Mouse (Mus musculus) layer of hippocampus, adult 18-20 months (tissue): Measurements from ENCODE around the gene Nacad. TPM values are rescaled to one million over a fixed set of nuclear protein-coding genes. Genes with fewer than 3 reads are reported as not detected.
"Not testable (repeated sequence)": the region's sequence is repeated elsewhere in the genome, so short reads cannot be mapped to it uniquely, and the experiment has no call there.

Experiments used
- DNase-seq, 2 experiments: peaks; one replicate each; pipeline ENCODE4 v3.0.0; 2022; ENCODE audit warnings: low spot score in 2 of 2
- long read RNA-seq: library from polyadenylated mRNA; stranded (forward); transcript quantifications from one replicate; pipeline ENCODE4 v2.0.0, GENCODE M21; 2021
- total RNA-seq, 2 experiments: library from RNA; stranded (reverse); gene quantifications; 2 replicates each; pipeline ENCODE4 v1.2.3; 2021

Nacad gene
- 10 to 100 TPM; 37.5 to 38.6 TPM for total RNA-seq
- long read RNA-seq, full-length matches to known transcripts: 21 of 49 reads
- long read RNA-seq, partial matches to known transcripts: 19 of 49 reads
- long read RNA-seq, other reads (novel, unspliced or antisense): 9 of 49 reads

DNA sequence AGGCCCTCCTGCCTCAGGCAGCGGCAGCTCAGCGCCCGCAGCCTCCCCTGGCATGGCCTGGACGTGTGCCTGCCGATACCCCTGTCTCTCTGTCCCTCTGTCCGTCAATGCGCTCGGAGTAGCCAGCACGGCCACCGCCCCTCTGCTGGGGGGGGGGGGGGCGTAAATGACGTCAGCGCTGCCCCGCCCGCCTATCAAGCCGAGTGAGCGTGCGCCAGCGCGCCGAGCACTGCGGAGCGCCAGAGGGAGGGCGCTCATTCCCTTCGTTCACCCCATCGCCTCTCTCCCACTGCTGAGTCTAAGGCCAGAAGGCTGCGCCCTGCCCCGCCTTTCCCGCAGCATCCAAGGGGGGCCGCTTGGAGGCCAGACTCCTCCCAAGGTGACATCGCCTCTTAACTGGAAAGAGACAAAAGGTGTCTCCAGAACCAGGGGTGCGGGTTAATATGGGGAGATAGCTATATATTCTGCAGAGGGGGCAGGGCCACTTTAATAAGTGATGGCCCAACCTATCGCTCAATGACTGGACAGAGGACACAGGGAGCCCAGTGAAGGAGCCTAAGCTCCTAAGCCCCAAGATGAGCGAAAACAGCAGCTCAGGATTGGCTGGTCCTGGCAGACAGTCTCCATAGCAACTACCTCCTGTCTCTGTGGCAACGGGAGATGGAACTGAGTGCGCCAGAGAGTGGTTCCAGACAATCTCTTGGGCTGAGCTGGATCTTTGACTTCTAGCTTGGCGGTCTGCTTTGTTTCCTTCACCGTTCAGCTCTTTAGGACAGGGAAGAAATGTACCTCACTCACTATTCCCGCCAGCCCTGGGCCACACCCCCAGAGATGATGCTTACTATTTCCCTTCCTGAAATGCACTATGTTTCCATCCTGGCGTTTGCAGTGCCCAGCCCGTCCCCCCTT lies at the start of gene Nacad:
Gene Nacad, minus strand, starts transcription at position 563 of the 909 bp plus-strand sequence.
- peak; percentile 83 to 92 for DNase-seq

DNA sequence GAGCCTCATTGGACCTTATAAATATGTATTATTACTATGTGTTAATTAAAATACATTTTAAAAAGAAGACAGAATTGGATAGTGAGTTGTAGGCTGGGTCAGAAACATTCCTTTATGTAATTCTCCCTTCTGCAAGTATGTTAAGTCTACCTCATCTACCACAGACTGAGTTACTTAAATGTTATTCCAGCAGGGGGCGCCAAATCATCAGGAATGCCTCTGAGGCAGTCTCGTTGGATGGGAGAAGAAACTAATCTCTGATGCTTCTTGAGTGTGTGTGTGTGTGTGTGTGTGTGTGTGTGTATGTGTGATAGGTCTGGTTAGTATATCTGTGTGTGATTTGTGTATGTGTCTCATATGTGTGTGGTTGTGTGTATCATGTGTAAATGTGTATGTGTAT lies 49.0 kb upstream of the Nacad start:
- peak; percentile 69 to 93 for DNase-seq

- not testable (repeated sequence) for DNase-seq
These were observed 47.1 kb upstream of the Nacad start for GRCm38 (mm10) chr11:6652978-6653377.

DNA sequence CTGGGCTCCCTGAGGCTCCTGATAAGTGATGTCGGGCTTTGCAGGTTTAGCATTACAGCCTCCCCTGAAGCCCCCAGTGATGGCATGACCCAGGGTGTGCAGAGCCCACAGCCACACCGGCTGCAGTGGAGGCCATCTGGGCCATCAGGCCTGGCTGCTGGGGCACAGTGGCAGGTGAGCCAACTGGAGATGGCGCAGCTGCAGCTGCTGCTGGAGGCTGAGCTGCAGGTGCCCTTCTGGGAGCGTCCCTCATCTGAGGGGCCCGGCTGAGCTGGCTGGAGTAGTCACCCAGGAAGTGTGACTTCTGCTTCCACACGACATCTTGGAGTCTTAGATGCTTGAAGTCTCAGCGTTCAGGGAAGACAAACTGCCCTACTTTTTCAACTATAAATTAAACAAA lies 44.7 kb upstream of the Nacad start:
- no peak for DNase-seq

- DNase-seq: no peak
These were observed 42.2 kb upstream of the Nacad start for GRCm38 (mm10) chr11:6647831-6648724.

- DNase-seq: no peak
These were observed 38.7 kb upstream of the Nacad start for GRCm38 (mm10) chr11:6644566-6644965.

DNA sequence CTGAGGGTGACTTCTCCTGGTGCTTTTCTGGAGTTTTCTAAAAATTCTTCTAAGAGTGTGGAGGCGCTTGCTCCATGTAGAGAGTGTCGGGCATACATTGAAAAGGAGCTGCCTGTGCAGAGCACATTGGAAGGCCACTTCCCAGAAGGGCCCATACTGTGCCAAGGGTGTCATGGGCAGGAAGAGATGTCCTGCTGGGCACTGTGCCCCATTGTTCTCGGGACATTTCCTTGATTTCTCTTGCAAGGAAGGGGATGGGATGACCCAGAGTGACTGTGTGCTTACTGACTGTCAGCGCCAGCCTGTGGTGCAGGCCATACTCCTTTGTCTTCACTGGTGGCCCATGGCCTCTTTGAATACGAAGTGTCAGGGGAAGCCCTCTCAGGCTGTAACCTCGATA lies 33.2 kb upstream of the Nacad start:
- DNase-seq: no peak

- no peak for DNase-seq
These were observed 32.7 kb upstream of the Nacad start, which contains the start of gene Wap for GRCm38 (mm10) chr11:6638537-6638936. TSS of gene Wap (minus strand) at chr11:6638637.

GRCm38 (mm10) chr11:6636150-6636549 lies 30.3 kb upstream of the Nacad start:
- no peak for DNase-seq

GRCm38 (mm10) chr11:6629655-6630054 lies 23.8 kb upstream of the Nacad start:
- peak in 1 of 2 experiments; percentile 28 for DNase-seq

GRCm38 (mm10) chr11:6628568-6628967 lies 22.7 kb upstream of the Nacad start:
- DNase-seq: peak in 1 of 2 experiments; percentile 36

- no peak for DNase-seq
These were observed 21.9 kb upstream of the Nacad start for GRCm38 (mm10) chr11:6627731-6628130.

- no peak for DNase-seq
These were observed 20.5 kb upstream of the Nacad start for GRCm38 (mm10) chr11:6626388-6626772.

GRCm38 (mm10) chr11:6625478-6626387 lies 19.9 kb upstream of the Nacad start, which contains the start of gene Tbrg4:
TSS of gene Tbrg4 (minus strand) at chr11:6626067.
- peak; percentile 88 to 96 for DNase-seq

DNA sequence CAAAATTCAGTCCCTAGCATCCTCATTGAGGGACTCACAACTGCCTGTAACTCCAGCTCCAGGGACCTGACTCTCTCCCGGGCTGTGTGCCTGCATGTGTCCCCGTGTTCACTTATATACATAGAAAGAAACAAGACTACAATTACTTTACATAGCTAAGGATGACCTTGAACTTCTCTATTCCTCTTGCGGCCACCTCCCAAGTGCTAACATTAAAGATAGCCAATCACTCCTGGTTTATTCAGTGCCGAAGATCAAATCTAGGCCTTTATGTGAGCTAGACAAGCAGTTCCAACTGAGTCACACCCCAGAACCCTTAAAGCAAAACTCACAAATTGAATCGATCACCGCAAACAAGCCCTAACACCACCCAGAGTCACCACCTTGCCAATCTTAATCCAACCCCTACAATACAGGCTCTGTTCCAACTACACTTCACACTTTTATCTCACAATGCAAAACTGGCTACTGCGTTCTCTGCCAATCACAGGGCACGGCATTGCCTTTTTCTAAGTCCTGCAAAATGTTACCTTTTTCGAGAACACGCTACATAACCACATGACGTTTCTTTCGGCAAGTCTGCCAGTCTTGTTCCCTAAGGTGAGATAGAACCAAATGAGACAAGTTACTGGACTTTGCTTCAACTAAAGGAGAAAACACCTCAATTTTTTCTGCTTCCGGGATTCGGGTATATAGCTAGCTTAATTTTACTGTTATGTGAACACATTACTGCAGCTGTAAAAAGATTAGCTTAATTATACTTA lies 18.9 kb upstream of the Nacad start:
- DNase-seq: no peak

GRCm38 (mm10) chr11:6623704-6624103 lies 17.9 kb upstream of the Nacad start:
- no peak for DNase-seq

GRCm38 (mm10) chr11:6615250-6616205 lies 9.7 kb upstream of the Nacad start:
- no peak for DNase-seq

DNA sequence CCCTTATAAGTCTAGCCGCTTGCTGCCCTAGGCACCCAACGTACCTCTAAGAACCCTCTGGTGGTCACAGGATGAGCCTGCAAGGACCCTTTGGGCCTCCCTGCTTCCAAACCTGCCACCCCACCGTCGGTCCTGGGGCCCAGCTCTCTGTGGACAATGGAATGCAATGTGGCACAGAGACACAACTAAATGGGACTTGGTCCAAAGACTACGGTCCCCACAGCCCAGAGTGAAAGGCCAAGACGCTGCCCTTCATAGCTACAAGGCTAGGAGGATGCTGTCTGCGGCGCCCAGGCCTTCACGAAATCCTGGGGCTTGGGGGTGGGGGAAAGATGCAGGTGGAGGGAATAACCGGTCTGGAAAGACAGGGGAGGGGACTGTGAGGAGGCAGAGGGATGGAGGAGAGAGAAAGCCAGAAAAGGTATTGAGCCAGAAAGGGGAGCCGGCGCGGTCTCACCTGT lies 802 bp downstream of the Nacad start:
- no peak for DNase-seq

DNA sequence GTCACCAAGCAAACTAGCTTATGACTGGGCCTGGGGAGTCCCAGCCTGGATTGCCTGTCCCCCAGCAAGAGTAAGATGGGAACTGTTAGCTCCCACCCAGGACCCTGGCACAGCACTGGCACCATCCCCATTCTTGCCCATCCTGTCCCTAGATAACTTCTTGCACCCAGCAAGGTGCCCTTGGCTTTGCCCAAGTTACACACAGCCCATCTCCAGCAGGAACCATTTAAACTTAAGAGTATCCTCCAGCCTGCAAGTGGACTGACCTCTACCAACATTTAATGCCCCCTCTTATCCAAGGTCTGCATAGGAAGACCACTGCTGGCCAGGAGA lies 1.3 kb downstream of the Nacad start:
- DNase-seq: no peak
